Mouse (Mus musculus): Measurements from ENCODE around the gene Prr14. TPM values are rescaled to one million over a fixed set of nuclear protein-coding genes. Genes with fewer than 3 reads are reported as not detected.

The Prr14 gene
- polyA plus RNA-seq, 1 experiment from 2014 or later: 42.2 TPM

Small RNA genes within 50 kb of the gene (microRNA-seq; reads per million reads assigned to microRNA genes)
- gene Gm47278 (not detected), gene Mir7060 (not detected)

Other genes starting within 250 kb of the Prr14 start
- 30.5 and 42.9 TPM in 2 replicates for gene Zfp553, start 226.6 kb upstream of the Prr14 start, polyA plus RNA-seq (2016; fragmentation: Nextera tagmentation; extraction: Ambion mirVana)
- 21.2 and 25.4 TPM in 2 replicates for gene Sept1, start 226.5 kb upstream of the Prr14 start, polyA plus RNA-seq (2016; fragmentation: Nextera tagmentation; extraction: Ambion mirVana)
- 41.3 and 44.6 TPM in 2 replicates for gene Zfp771, start 215.3 kb upstream of the Prr14 start, polyA plus RNA-seq (2016; fragmentation: Nextera tagmentation; extraction: Ambion mirVana)
- gene Dctpp1, start 198.9 kb upstream of the Prr14 start, polyA plus RNA-seq (2016; fragmentation: Nextera tagmentation; extraction: Ambion mirVana): 222 and 262 TPM in 2 replicates
- gene Sephs2, start 185.6 kb upstream of the Prr14 start, polyA plus RNA-seq (2016; fragmentation: Nextera tagmentation; extraction: Ambion mirVana): 79.9 and 88.3 TPM in 2 replicates
- gene Itgal, start 163.4 kb upstream of the Prr14 start, polyA plus RNA-seq (2016; fragmentation: Nextera tagmentation; extraction: Ambion mirVana): 0.72 and 0.92 TPM in 2 replicates
- gene Zfp768, start 114.0 kb upstream of the Prr14 start, polyA plus RNA-seq (2016; fragmentation: Nextera tagmentation; extraction: Ambion mirVana): 18.7 and 19.0 TPM in 2 replicates
- gene Zfp747, start 83.6 kb upstream of the Prr14 start, polyA plus RNA-seq (2016; fragmentation: Nextera tagmentation; extraction: Ambion mirVana): 5.3 and 6.7 TPM in 2 replicates
- 4.6 and 4.8 TPM in 2 replicates for gene 9130019O22Rik, start 72.4 kb upstream of the Prr14 start, polyA plus RNA-seq (2016; fragmentation: Nextera tagmentation; extraction: Ambion mirVana)
- 3.8 and 5.5 TPM in 2 replicates for gene E430018J23Rik, start 66.0 kb upstream of the Prr14 start, polyA plus RNA-seq (2016; fragmentation: Nextera tagmentation; extraction: Ambion mirVana)
- gene Zfp764, start 52.8 kb upstream of the Prr14 start, polyA plus RNA-seq (2016; fragmentation: Nextera tagmentation; extraction: Ambion mirVana): 5.1 and 6.6 TPM in 2 replicates
- gene Zfp688, start 37.5 kb upstream of the Prr14 start, polyA plus RNA-seq (2016; fragmentation: Nextera tagmentation; extraction: Ambion mirVana): 20.9 and 26.8 TPM in 2 replicates
- gene Zfp689, start 10.5 kb upstream of the Prr14 start, polyA plus RNA-seq (2016; fragmentation: Nextera tagmentation; extraction: Ambion mirVana): 6.6 and 7.0 TPM in 2 replicates
- 6.4 and 13.0 TPM in 2 replicates for gene Fbrs, start 19.6 kb downstream of the Prr14 start, polyA plus RNA-seq (2016; fragmentation: Nextera tagmentation; extraction: Ambion mirVana)
- 47.4 and 56.4 TPM in 2 replicates for gene Srcap, start 52.4 kb downstream of the Prr14 start, polyA plus RNA-seq (2016; fragmentation: Nextera tagmentation; extraction: Ambion mirVana)
- gene Gm42715, start 60.0 kb downstream of the Prr14 start, polyA plus RNA-seq (2016; fragmentation: Nextera tagmentation; extraction: Ambion mirVana): 9.4 and 10.0 TPM in 2 replicates
- 4.7 and 5.2 TPM in 2 replicates for gene Tmem265, start 101.8 kb downstream of the Prr14 start, polyA plus RNA-seq (2016; fragmentation: Nextera tagmentation; extraction: Ambion mirVana)
- gene Phkg2, start 113.7 kb downstream of the Prr14 start, polyA plus RNA-seq (2016; fragmentation: Nextera tagmentation; extraction: Ambion mirVana): 44.2 and 46.6 TPM in 2 replicates
- 9.5 and 10.2 TPM in 2 replicates for gene Ccdc189, start 129.0 kb downstream of the Prr14 start, polyA plus RNA-seq (2016; fragmentation: Nextera tagmentation; extraction: Ambion mirVana)
- 37.5 and 46.3 TPM in 2 replicates for gene Rnf40, start 129.2 kb downstream of the Prr14 start, polyA plus RNA-seq (2016; fragmentation: Nextera tagmentation; extraction: Ambion mirVana)
- 13.0 and 13.8 TPM in 2 replicates for gene Zfp629, start 156.2 kb downstream of the Prr14 start, polyA plus RNA-seq (2016; fragmentation: Nextera tagmentation; extraction: Ambion mirVana)
- 32.3 and 59.4 TPM in 2 replicates for gene Bcl7c, start 249.3 kb downstream of the Prr14 start, polyA plus RNA-seq (2016; fragmentation: Nextera tagmentation; extraction: Ambion mirVana)